Mouse (Mus musculus) G1E (cell line): Measurements from ENCODE around the gene Hbq1b. TPM values are rescaled to one million over a fixed set of nuclear protein-coding genes. Genes with fewer than 3 reads are reported as not detected.

Experiments used
- ATAC-seq: 2 replicates; pipeline ENCODE4 v1.8.0; 2016; ENCODE audit warnings: mild to moderate bottlenecking; ENCODE audit not compliant: insufficient number of reproducible peaks, poor library complexity, low FRiP score, severe bottlenecking; ENCODE audit errors: extremely low read depth
- DNase-seq: peaks from one replicate; pipeline ENCODE4 v3.0.0; 2012; ENCODE audit warnings: low spot score
- H3K27me3 ChIP-seq: 2 replicates; pipeline ENCODE4 v1.6.1; 2012; ENCODE audit warnings: mild to moderate bottlenecking, low read length, inconsistent platforms; ENCODE audit not compliant: insufficient read depth
- H3K36me3 ChIP-seq: replicated peaks from 2 replicates; pipeline ENCODE3; 2012; ENCODE audit warnings: mild to moderate bottlenecking, inconsistent platforms
- H3K4me1 ChIP-seq: 2 replicates; pipeline ENCODE4 v1.6.1; 2012; ENCODE audit warnings: low read depth, low read length, inconsistent platforms, mixed read lengths; ENCODE audit not compliant: insufficient read depth
- H3K4me3 ChIP-seq: 2 replicates; pipeline ENCODE4 v1.5.1; 2012; ENCODE audit warnings: low read depth, mild to moderate bottlenecking, inconsistent platforms, low read length, moderate library complexity, mixed read lengths
- H3K9me3 ChIP-seq: replicated peaks from 2 replicates; pipeline ENCODE4 v1.6.1; 2012; ENCODE audit warnings: inconsistent platforms
- CTCF ChIP-seq: IDR thresholded peaks from 2 replicates; pipeline ENCODE4 v1.5.1; 2012; ENCODE audit warnings: low read depth, low read length, inconsistent platforms, mixed read lengths
- GATA1 ChIP-seq: IDR thresholded peaks from 2 replicates; pipeline ENCODE4 v1.6.1; 2012; ENCODE audit warnings: borderline replicate concordance, low read length, inconsistent platforms, mixed read lengths
- GATA2 ChIP-seq: IDR thresholded peaks from 2 replicates; pipeline ENCODE4 v1.6.1; 2012; ENCODE audit warnings: low read depth, low read length, inconsistent platforms, borderline replicate concordance
- POLR2AphosphoS5 ChIP-seq: IDR thresholded peaks from 2 replicates; pipeline ENCODE4 v1.6.1; 2012; ENCODE audit warnings: low read depth, low read length, inconsistent platforms; ENCODE audit not compliant: insufficient replicate concordance
- TAL1 ChIP-seq: conservative IDR thresholded peaks from 2 replicates; pipeline ENCODE4 v1.6.1; 2012; ENCODE audit warnings: low read depth, low read length, inconsistent platforms, mixed read lengths
- polyA plus RNA-seq: library from polyadenylated mRNA; stranded (reverse); fragments of >175 nt; gene quantifications from 2 replicates; pipeline ENCODE4 v1.2.3, GENCODE M21; 2012
- total RNA-seq, 2 experiments: library from RNA; stranded (forward) in 1 of 2; stranded (reverse) in 1 of 2; fragments of 200-1000 nt in 1 of 2; fragments of >200 nt in 1 of 2; fragmentation: Nextera tagmentation in 1 of 2; gene quantifications; 2 replicates each; pipeline ENCODE4 v1.2.3; 2014 to 2017

Hbq1b gene
- total and polyA plus RNA-seq, 3 experiments = 0.70 to 11.6 (median 0.87) TPM

DNA sequence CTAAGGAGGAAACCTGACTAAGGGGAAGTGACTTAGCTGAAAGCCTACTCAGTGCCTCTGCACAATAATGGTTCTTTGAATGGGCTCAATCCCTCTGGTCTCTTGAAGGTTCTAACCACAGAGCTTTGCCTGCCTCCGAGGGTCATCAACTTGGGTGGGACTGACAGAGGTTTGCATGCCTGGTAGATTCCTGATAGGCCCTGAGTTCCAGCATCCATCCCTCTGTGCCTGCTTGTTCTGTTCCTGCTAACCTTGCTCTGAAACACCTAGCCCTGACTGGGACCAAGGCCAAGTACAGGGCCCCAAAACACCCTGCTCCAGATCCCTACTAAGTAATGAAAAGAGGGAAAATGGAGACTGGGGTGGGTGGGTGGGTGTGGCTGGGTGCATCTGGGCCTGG is 16.7 kb downstream of the Hbq1b start:
- Histone ChIP-seq H3K4me3 (no peak overlapping the region), H3K4me1 (peaks cover 12% of the 10 kb centered on the region), H3K9me3 (no peaks in the 10 kb centered on the region), H3K27me3 (peaks cover 56% of the 10 kb centered on the region), H3K36me3 (no peaks in the 10 kb centered on the region)
- ATAC-seq (no peak), DNase-seq (no peak)
- no peak for TF ChIP-seq POLR2AphosphoS5
- no peak for TF ChIP-seq TAL1
- no peak for TF ChIP-seq CTCF
- TF ChIP-seq GATA2 = no peak
- TF ChIP-seq GATA1 = no peak

DNA sequence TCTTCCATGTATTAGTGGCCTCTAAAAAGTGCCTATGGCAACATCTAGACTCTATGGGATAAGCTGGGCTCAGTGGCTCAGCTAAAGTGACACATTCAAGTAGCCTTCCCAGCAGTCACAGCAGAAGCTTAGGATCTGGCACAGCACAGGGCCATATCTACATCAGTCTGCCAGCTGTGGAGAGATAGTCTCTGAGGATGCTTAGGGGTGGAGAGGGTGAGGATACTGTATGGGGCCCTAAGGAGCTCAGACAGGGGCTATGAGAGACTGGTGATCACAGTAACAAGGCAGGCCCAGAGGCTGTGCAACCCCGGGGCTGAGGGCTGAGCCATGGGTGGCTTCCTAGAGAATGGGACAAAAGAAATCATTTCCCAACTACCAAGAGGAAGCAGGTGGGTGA is 20.2 kb downstream of the Hbq1b start:
- Histone ChIP-seq H3K36me3 (no peaks in the 10 kb centered on the region), H3K4me1 (peaks cover 15% of the 10 kb centered on the region), H3K9me3 (no peaks in the 10 kb centered on the region), H3K27me3 (peaks cover 76% of the 10 kb centered on the region), H3K4me3 (no peak overlapping the region)
- ATAC-seq = no peak
- no peak for TF ChIP-seq POLR2AphosphoS5
- TF ChIP-seq TAL1 = no peak
- no peak for TF ChIP-seq GATA2
- no peak for TF ChIP-seq CTCF
- DNase-seq = no peak

DNA sequence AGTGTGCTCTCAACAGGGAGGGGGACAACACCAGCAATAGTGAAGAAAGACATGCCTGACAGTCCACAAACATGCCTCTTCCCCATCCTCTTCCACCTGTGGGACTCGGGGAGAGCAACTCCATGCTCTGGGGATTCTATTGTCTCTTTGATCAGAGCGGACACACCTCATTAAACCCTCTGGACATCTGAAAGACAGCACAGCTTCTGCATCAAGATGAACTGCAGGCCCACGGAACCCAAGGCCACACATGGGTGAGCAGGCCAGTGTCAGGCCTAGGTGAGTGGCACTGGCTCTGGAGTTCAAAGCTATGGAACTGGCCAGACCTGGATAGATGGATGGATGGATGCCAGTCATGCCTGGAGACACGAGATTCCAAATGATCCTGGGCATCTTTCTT is 22.7 kb downstream of the Hbq1b start:
- no peak for DNase-seq
- Histone ChIP-seq H3K4me1 (peaks cover 22% of the 10 kb centered on the region), H3K27me3 (peaks cover 78% of the 10 kb centered on the region), H3K4me3 (no peak overlapping the region), H3K36me3 (no peaks in the 10 kb centered on the region), H3K9me3 (no peaks in the 10 kb centered on the region)
- ATAC-seq = no peak
- TF ChIP-seq GATA1 (no peak), POLR2AphosphoS5 (no peak), GATA2 (no peak), CTCF (no peak), TAL1 (no peak)

DNA sequence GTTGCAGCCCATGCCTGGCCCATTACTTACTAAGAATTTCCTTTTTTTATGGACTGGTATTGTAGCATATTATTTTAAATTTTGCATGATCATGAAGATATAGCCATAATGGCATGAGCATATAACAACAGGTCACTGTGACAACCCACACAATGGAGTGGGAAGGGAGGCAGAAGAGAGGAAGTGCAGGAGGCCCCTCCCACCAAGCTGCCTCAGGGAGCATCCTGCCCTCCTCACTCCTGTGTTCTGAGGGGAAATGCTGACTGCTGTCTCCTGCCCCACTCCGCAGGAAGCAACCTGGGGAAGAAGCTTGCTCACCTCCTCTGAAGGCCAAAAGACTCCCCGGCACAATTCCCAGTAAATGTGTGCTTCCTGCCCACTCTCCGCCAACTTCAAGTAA is 23.2 kb downstream of the Hbq1b start:
- TF ChIP-seq POLR2AphosphoS5 (no peak), CTCF (no peak), GATA1 (no peak), GATA2 (no peak), TAL1 (no peak)
- Histone ChIP-seq H3K36me3 (no peaks in the 10 kb centered on the region), H3K9me3 (no peaks in the 10 kb centered on the region), H3K4me3 (no peak overlapping the region), H3K4me1 (peaks cover 22% of the 10 kb centered on the region), H3K27me3 (peaks cover 80% of the 10 kb centered on the region)
- DNase-seq (no peak), ATAC-seq (no peak)

DNA sequence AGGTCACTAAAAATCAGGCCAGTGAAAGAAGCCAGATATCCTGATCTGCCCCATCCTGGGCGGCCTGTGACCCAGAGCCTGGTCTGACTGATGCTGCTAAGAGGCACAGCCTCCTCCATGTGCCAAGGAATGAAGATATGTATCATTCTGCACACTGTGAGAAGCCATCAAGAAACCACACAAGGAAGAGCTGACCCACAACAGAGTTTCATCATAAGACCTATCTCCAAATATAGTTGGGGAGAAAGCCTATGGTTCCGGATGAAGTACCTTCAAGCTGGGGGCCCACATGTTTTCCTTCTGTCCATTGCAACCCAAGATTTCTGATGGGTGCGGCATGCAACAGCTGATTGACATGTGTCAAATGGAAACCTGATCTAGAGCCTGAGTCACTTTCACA is 29.2 kb downstream of the Hbq1b start:
- Histone ChIP-seq H3K4me3 (no peak overlapping the region), H3K4me1 (peaks cover 19% of the 10 kb centered on the region), H3K36me3 (no peaks in the 10 kb centered on the region), H3K9me3 (no peaks in the 10 kb centered on the region), H3K27me3 (peaks cover 80% of the 10 kb centered on the region)
- no peak for DNase-seq
- no peak for ATAC-seq
- no peak for TF ChIP-seq GATA2
- TF ChIP-seq CTCF = no peak
- no peak for TF ChIP-seq TAL1
- TF ChIP-seq GATA1 = no peak
- no peak for TF ChIP-seq POLR2AphosphoS5

DNA sequence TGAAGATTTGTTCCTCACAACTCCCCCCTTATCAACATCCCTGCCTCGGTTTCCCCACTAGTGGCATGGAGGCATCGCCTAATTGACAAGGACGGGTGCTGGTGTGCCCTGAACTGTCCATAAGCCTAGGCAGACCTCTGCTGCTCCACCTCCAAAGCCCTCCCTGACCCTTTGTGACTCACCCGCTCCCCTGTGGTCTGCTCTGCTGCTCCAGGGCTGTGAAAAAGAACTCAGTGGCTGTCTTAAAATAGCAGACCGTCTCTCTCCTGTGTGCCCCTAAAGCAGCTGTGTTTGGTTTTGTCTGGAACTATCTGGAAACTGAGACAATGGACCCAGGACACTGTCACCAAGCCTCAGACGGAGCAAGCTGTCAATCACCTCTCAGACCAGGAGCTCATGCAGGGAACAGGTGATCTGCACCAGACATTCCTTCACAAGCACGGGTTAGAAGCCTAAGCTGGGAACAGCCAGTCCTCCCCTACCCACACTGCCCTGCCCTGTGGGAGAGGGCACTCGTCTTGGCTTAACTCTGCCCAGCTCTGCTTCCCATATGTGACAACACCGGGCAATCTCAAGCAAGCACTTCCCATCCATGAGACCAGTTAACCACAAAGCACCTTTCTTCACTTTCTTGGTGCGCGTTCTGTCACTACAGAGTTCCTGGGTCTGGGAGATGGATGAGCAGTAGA is 33.9 kb downstream of the Hbq1b start:
- ATAC-seq (no peak), DNase-seq (no peak)
- H3K9me3 ChIP-seq = no peaks in the 10 kb centered on the region
- H3K27me3 ChIP-seq = peaks cover 61% of the 10 kb centered on the region
- H3K36me3 ChIP-seq = no peaks in the 10 kb centered on the region
- peaks cover 16% of the 10 kb centered on the region for H3K4me1 ChIP-seq
- H3K4me3 ChIP-seq = no peak overlapping the region
- TF ChIP-seq GATA2 (no peak), TAL1 (no peak), CTCF (no peak), GATA1 (no peak), POLR2AphosphoS5 (no peak)
